Mouse (Mus musculus) lung, embryonic 14.5 days (tissue): ENCODE measurements around the gene Tmem202. TPM values are rescaled to one million over a fixed set of nuclear protein-coding genes. Genes with fewer than 3 reads are reported as not detected.

Experiments used
- ATAC-seq: fragments of 200-750 bp; cut with Nextera tagmentation; 2 replicates; pipeline ENCODE4 v1.8.0; 2017; ENCODE audit warnings: mild to moderate bottlenecking, moderate TSS enrichment, moderate library complexity; ENCODE audit not compliant: insufficient read depth
- DNase-seq: peaks from one replicate; pipeline ENCODE4 v3.0.0-alpha.2; 2015
- H3K27ac ChIP-seq: fragments of 300-500 bp; sonication (generic); 2 replicates; pipeline ENCODE4 v1.5.1; 2014; ENCODE audit warnings: low read depth, mild to moderate bottlenecking, moderate library complexity
- H3K27me3 ChIP-seq: fragments of 300-500 bp; sonication (generic); 2 replicates; pipeline ENCODE4 v1.6.1; 2014; ENCODE audit warnings: low read length, control low read depth; ENCODE audit not compliant: insufficient read depth
- H3K36me3 ChIP-seq: fragments of 300-500 bp; sonication (generic); 2 replicates; pipeline ENCODE4 v1.6.1; 2014; ENCODE audit warnings: control low read depth; ENCODE audit not compliant: insufficient read depth
- H3K4me1 ChIP-seq: fragments of 300-500 bp; sonication (generic); 2 replicates; pipeline ENCODE4 v1.6.1; 2014; ENCODE audit warnings: antibody characterized with exemption, control low read depth; ENCODE audit not compliant: insufficient read depth
- H3K4me2 ChIP-seq: fragments of 300-500 bp; sonication (generic); 2 replicates; pipeline ENCODE4 v1.6.1; 2014; ENCODE audit warnings: mild to moderate bottlenecking
- H3K4me3 ChIP-seq: fragments of 300-500 bp; sonication (generic); 2 replicates; pipeline ENCODE4 v1.5.1; 2014; ENCODE audit warnings: low read depth, low read length
- H3K9ac ChIP-seq: fragments of 300-500 bp; sonication (generic); 2 replicates; pipeline ENCODE4 v1.6.1; 2014
- H3K9me3 ChIP-seq: fragments of 300-500 bp; sonication (generic); 2 replicates; pipeline ENCODE4 v1.6.1; 2016; ENCODE audit warnings: low read depth, low read length, control low read depth
- CTCF ChIP-seq: IDR thresholded peaks from 2 replicates; pipeline ENCODE4 v1.5.1; 2016; ENCODE audit warnings: antibody characterized with exemption, low read depth
- WGBS: fragments of 180-500 bp; shearing (Covaris S2); extraction: QIAGEN DNeasy Blood & Tissue Kit; methylation state at CpG from one replicate; pipeline ENCODE4 v1.1.7; 2014; 5-methylcytosine and 5-hydroxymethylcytosine counted together
- polyA plus RNA-seq: library from polyadenylated mRNA; unstranded; fragments of >200 nt; fragmentation: Nextera tagmentation; extraction: Ambion mirVana; gene quantifications from 2 replicates; pipeline ENCODE4 v1.2.1, GENCODE M21; 2014

Gene Tmem202
- polyA plus RNA-seq, 1 experiment from 2014 or later, result not detected

GRCm38 (mm10) chr9:59469446-59469845 is 70.2 kb downstream of the Tmem202 start:
- Histone ChIP-seq H3K4me2 (no peak overlapping the region), H3K36me3 (peaks cover 14% of the 10 kb centered on the region), H3K27ac (no peak overlapping the region), H3K27me3 (no peaks in the 10 kb centered on the region), H3K4me1 (no peaks in the 10 kb centered on the region), H3K4me3 (no peak overlapping the region), H3K9ac (no peak overlapping the region), H3K9me3 (no peaks in the 10 kb centered on the region)
- ATAC-seq (no peak), DNase-seq (no peak)
- no peak for TF ChIP-seq CTCF
- 76% methylated on average over 1 of the region's 1 CpGs for WGBS

Other genes with a start within 250 kb of the Tmem202 start
- 56.8 and 57.0 TPM in 2 replicates for gene Adpgk, start 248.3 kb downstream of the Tmem202 start, polyA plus RNA-seq
- 10.5 and 12.3 TPM in 2 replicates for gene Bbs4, start 186.3 kb downstream of the Tmem202 start, polyA plus RNA-seq
- gene Arih1, start 53.2 kb downstream of the Tmem202 start, polyA plus RNA-seq, result 17.8 and 20.2 TPM in 2 replicates
- gene Hexa, start 307 bp downstream of the Tmem202 start, polyA plus RNA-seq, result 67.3 and 68.2 TPM in 2 replicates
- 0.41 and 0.45 TPM in 2 replicates for gene Celf6, start 38.1 kb upstream of the Tmem202 start, polyA plus RNA-seq
- gene Parp6, start 77.4 kb upstream of the Tmem202 start, polyA plus RNA-seq, result 20.7 and 22.0 TPM in 2 replicates
- 1,391 and 1,486 TPM in 2 replicates for gene Pkm, start 116.5 kb upstream of the Tmem202 start, polyA plus RNA-seq
- gene Gramd2, start 140.3 kb upstream of the Tmem202 start, polyA plus RNA-seq, result 3.1 and 4.6 TPM in 2 replicates
- gene Senp8, start 210.9 kb upstream of the Tmem202 start, polyA plus RNA-seq, result 11.0 and 11.4 TPM in 2 replicates
- 17.6 and 18.8 TPM in 2 replicates for gene Myo9a, start 211.0 kb upstream of the Tmem202 start, polyA plus RNA-seq